Mouse (Mus musculus): Measurements from ENCODE around the gene Mbip. TPM values are rescaled to one million over a fixed set of nuclear protein-coding genes. Genes with fewer than 3 reads are reported as not detected.
A peak's percentile ranks its signal among the peaks of the same experiment; 100 is the strongest.

Mbip gene
- total and polyA plus RNA-seq, 2 experiments from 2014 or later, result 34.4 to 42.0 TPM

- H3K27ac ChIP-seq, result no peak overlapping the region
- peak overlapping the region; percentile 38 for H3K4me3 ChIP-seq (ENCODE audit: low read length)
- no peaks in the 10 kb centered on the region for H3K27me3 ChIP-seq (ENCODE audit: insufficient read depth, low read length)
- ATAC-seq (peak; percentile 59), DNase-seq (ENCODE audit: low spot score) (peak; percentile 51)
- H3K4me2 ChIP-seq (ENCODE audit: low read depth, low read length), result peak overlapping the region; percentile 76
- WGBS, result 10% methylated on average over 27 of the region's 27 CpGs
- H3K9me3 ChIP-seq (ENCODE audit: low read length), result no peaks in the 10 kb centered on the region
- no peak for TF ChIP-seq CTCF (IDR thresholded peaks at IDR 0.05; ENCODE audit: low read depth)
- peak overlapping the region; percentile 43 for H3K9ac ChIP-seq (replicated peaks; ENCODE audit: low read length)
- H3K36me3 ChIP-seq (ENCODE audit: insufficient read depth, low read length), result no peaks in the 10 kb centered on the region
- H3K4me1 ChIP-seq (ENCODE audit: insufficient read depth, low read length), result no peaks in the 10 kb centered on the region; the same call in 1 of the 2 replicates
Observed at GRCm38 (mm10) chr12:56301487-56302293, 44.0 kb downstream of the Mbip start.

GRCm38 (mm10) chr12:56299610-56300009 is 46.1 kb downstream of the Mbip start:
- H3K9me3 ChIP-seq (ENCODE audit: low read length), result no peaks in the 10 kb centered on the region
- WGBS, result 77% methylated on average over 3 of the region's 3 CpGs
- ATAC-seq (no peak), DNase-seq (ENCODE audit: low spot score) (no peak)
- H3K4me2 ChIP-seq (ENCODE audit: low read depth, low read length), result no peak overlapping the region
- no peaks in the 10 kb centered on the region; the same call in 1 of the 2 replicates for H3K4me1 ChIP-seq (ENCODE audit: insufficient read depth, low read length)
- no peak overlapping the region for H3K27ac ChIP-seq
- H3K9ac ChIP-seq (replicated peaks; ENCODE audit: low read length), result no peak overlapping the region
- no peak overlapping the region for H3K4me3 ChIP-seq (ENCODE audit: low read length)
- H3K27me3 ChIP-seq (ENCODE audit: insufficient read depth, low read length), result no peaks in the 10 kb centered on the region
- TF ChIP-seq CTCF (IDR thresholded peaks at IDR 0.05; ENCODE audit: low read depth), result no peak
- no peaks in the 10 kb centered on the region for H3K36me3 ChIP-seq (ENCODE audit: insufficient read depth, low read length)

- Histone ChIP-seq H3K4me3 (ENCODE audit: low read length) (no peak overlapping the region), H3K4me1 (ENCODE audit: insufficient read depth, low read length) (no peaks in the 10 kb centered on the region; the same call in 1 of the 2 replicates), H3K9ac (replicated peaks; ENCODE audit: low read length) (no peak overlapping the region), H3K4me2 (ENCODE audit: low read depth, low read length) (no peak overlapping the region), H3K36me3 (ENCODE audit: insufficient read depth, low read length) (no peaks in the 10 kb centered on the region), H3K27me3 (ENCODE audit: insufficient read depth, low read length) (no peaks in the 10 kb centered on the region), H3K27ac (no peak overlapping the region), H3K9me3 (ENCODE audit: low read length) (no peaks in the 10 kb centered on the region)
- 50% methylated on average over 1 of the region's 1 CpGs for WGBS
- no peak for TF ChIP-seq CTCF (IDR thresholded peaks at IDR 0.05; ENCODE audit: low read depth)
- no peak for ATAC-seq
- no peak for DNase-seq (ENCODE audit: low spot score)
Observed at GRCm38 (mm10) chr12:56298919-56299318, 46.8 kb downstream of the Mbip start.

GRCm38 (mm10) chr12:56297921-56298830 is 47.5 kb downstream of the Mbip start:
- H3K9me3 ChIP-seq (ENCODE audit: low read length), result no peaks in the 10 kb centered on the region
- no peaks in the 10 kb centered on the region; the same call in 1 of the 2 replicates for H3K4me1 ChIP-seq (ENCODE audit: insufficient read depth, low read length)
- H3K4me3 ChIP-seq (ENCODE audit: low read length), result no peak overlapping the region
- DNase-seq (ENCODE audit: low spot score) (no peak), ATAC-seq (no peak)
- H3K4me2 ChIP-seq (ENCODE audit: low read depth, low read length), result peak overlapping the region; percentile 35
- no peak overlapping the region for H3K9ac ChIP-seq (replicated peaks; ENCODE audit: low read length)
- 18% methylated on average over 21 of the region's 21 CpGs for WGBS
- H3K36me3 ChIP-seq (ENCODE audit: insufficient read depth, low read length), result no peaks in the 10 kb centered on the region
- no peaks in the 10 kb centered on the region for H3K27me3 ChIP-seq (ENCODE audit: insufficient read depth, low read length)
- no peak for TF ChIP-seq CTCF (IDR thresholded peaks at IDR 0.05; ENCODE audit: low read depth)
- no peak overlapping the region for H3K27ac ChIP-seq

GRCm38 (mm10) chr12:56297099-56297498 is 48.6 kb downstream of the Mbip start:
- no peaks in the 10 kb centered on the region for H3K36me3 ChIP-seq (ENCODE audit: insufficient read depth, low read length)
- H3K27me3 ChIP-seq (ENCODE audit: insufficient read depth, low read length), result no peaks in the 10 kb centered on the region
- no peak overlapping the region for H3K27ac ChIP-seq
- H3K9ac ChIP-seq (replicated peaks; ENCODE audit: low read length), result no peak overlapping the region
- no peak for DNase-seq (ENCODE audit: low spot score)
- no peaks in the 10 kb centered on the region for H3K9me3 ChIP-seq (ENCODE audit: low read length)
- no peak overlapping the region for H3K4me3 ChIP-seq (ENCODE audit: low read length)
- no peaks in the 10 kb centered on the region; the same call in 1 of the 2 replicates for H3K4me1 ChIP-seq (ENCODE audit: insufficient read depth, low read length)
- H3K4me2 ChIP-seq (ENCODE audit: low read depth, low read length), result no peak overlapping the region
- no peak for TF ChIP-seq CTCF (IDR thresholded peaks at IDR 0.05; ENCODE audit: low read depth)
- no peak for ATAC-seq
- WGBS, result 63% methylated on average over 5 of the region's 5 CpGs

- H3K27ac ChIP-seq, result no peak overlapping the region
- ATAC-seq (no peak), DNase-seq (ENCODE audit: low spot score) (no peak)
- no peaks in the 10 kb centered on the region for H3K27me3 ChIP-seq (ENCODE audit: insufficient read depth, low read length)
- no peak overlapping the region for H3K4me2 ChIP-seq (ENCODE audit: low read depth, low read length)
- no peak overlapping the region for H3K4me3 ChIP-seq (ENCODE audit: low read length)
- H3K9ac ChIP-seq (replicated peaks; ENCODE audit: low read length), result no peak overlapping the region
- no peak for TF ChIP-seq CTCF (IDR thresholded peaks at IDR 0.05; ENCODE audit: low read depth)
- WGBS, result 35% methylated on average over 6 of the region's 6 CpGs
- no peaks in the 10 kb centered on the region for H3K9me3 ChIP-seq (ENCODE audit: low read length)
- no peaks in the 10 kb centered on the region; the same call in 1 of the 2 replicates for H3K4me1 ChIP-seq (ENCODE audit: insufficient read depth, low read length)
- H3K36me3 ChIP-seq (ENCODE audit: insufficient read depth, low read length), result no peaks in the 10 kb centered on the region
Observed at GRCm38 (mm10) chr12:56296524-56296923, 49.2 kb downstream of the Mbip start.

Data from hindbrain, postnatal 0 days (tissue).